In genomic region chr11:72343238-72343625, GRCm38 (mm10) we compare ENCODE assay signal across 9 mouse cellular contexts. TPM values are rescaled to one million over a fixed set of nuclear protein-coding genes. Genes with fewer than 3 reads are reported as not detected.
"Had no signal": no experiment of that assay in that cellular context is flagged by ENCODE, and none has a peak within 500 bp of the region (broad histone marks: within the 10 kb centered on the region; RNA-seq: fewer than 3 reads in every experiment).

No protein-coding gene starts in this region.

RNA-seq across cellular contexts. Expression of gene Tekt1, which starts 19.0 kb away (rescaled TPM):
- polyA plus RNA-seq: small intestine, adult 2 months; spleen, adult 2 months; stomach, postnatal 0 days had no signal

RNA-seq across cellular contexts. Expression of gene Fbxo39, which starts 29.0 kb away (rescaled TPM):
- polyA plus RNA-seq: neural tube, embryonic 13.5 days; neural tube, embryonic 14.5 days; neural tube, embryonic 15.5 days; small intestine, adult 2 months; stomach, embryonic 14.5 days; stomach, embryonic 15.5 days; stomach, embryonic 16.5 days; stomach, postnatal 0 days had no signal
